Mouse (Mus musculus): ENCODE measurements around the gene Smyd3. TPM values are rescaled to one million over a fixed set of nuclear protein-coding genes. Genes with fewer than 3 reads are reported as not detected.

Gene Smyd3
- polyA plus RNA-seq, 1 experiment from 2014 or later, result 26.3 TPM

DNA sequence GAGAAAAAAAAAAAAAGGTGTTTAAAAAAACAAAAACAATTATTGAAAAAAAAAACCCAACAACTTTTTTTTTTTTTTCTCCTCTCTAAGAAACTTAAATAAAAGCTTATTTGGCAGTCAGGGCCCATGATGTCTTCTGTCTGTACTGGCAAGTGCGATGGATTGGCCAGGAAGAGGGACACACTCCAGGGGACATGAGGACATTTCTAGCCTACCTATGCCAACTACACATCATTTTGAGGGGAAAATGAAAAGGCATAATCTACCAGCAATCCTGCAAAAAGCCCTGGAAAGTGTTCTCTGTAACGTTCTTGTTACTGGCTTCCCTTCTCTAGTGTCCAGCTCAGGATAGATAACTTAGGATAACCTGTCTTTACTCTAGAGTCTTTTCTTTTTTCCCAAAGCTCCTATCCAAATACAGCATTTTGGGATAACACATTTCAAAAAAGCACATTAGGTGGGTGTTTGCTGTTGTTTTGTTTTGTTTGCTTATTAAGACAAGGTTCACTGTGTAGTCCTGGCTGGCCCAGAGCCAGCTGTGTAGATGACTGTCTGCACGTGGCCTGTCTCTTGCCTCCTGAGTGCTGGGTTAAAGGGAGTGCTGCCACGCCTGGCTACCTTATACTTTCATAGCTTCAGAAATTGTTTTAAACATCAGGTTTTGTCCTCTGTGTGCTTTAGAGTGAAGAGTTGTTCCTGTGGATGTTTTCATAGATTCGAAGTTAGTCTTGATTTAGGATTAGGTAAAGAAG lies 35.5 kb upstream of the Smyd3 start:
- ATAC-seq (replicated peaks; ENCODE audit: insufficient number of reproducible peaks, low FRiP score, low TSS enrichment, low read depth) (no peak), DNase-seq (ENCODE audit: low spot score) (no peak)
- Histone ChIP-seq H3K4me1 (ENCODE audit: control insufficient read depth, insufficient read depth, low read length) (no peaks in the 10 kb centered on the region), H3K36me3 (replicated peaks; ENCODE audit: control insufficient read depth, insufficient read depth, low read depth, low read length) (no peaks in the 10 kb centered on the region), H3K4me3 (ENCODE audit: low read depth, low read length) (no peak overlapping the region), H3K9me3 (replicated peaks; ENCODE audit: control insufficient read depth, low read length) (no peaks in the 10 kb centered on the region), H3K9ac (replicated peaks; ENCODE audit: low read length) (no peak overlapping the region), H3K27me3 (ENCODE audit: control insufficient read depth, insufficient read depth, low read length) (no peaks in the 10 kb centered on the region), H3K4me2 (ENCODE audit: low read depth, low read length) (no peak overlapping the region), H3K27ac (replicated peaks; ENCODE audit: low read depth, low read length) (no peak overlapping the region)
- WGBS, result 82% methylated on average over 5 of the region's 5 CpGs

DNA sequence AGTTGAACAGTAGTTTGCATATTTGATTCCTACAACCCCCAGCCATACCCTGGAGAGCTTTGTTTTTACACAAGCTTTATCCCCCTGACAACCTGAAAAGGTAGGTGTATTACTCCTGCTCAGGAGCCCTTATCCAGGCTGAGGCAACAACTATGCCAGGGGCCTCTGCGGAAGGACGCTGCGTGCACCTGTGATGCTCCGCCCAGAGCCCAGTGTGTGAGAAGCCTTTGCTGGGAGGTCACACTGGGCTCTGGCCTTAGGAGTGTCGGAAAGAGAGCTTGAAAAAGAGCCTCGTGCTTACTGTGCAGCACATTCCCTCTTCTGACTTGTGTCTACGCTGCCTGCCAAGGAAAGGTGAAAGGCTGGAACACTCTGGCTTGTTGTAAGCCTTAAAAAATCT lies 34.9 kb upstream of the Smyd3 start:
- WGBS, result 49% methylated on average over 7 of the region's 7 CpGs
- DNase-seq (ENCODE audit: low spot score), result no peak
- ATAC-seq (replicated peaks; ENCODE audit: insufficient number of reproducible peaks, low FRiP score, low TSS enrichment, low read depth), result no peak
- H3K4me3 ChIP-seq (ENCODE audit: low read depth, low read length), result no peak overlapping the region
- no peaks in the 10 kb centered on the region for H3K4me1 ChIP-seq (ENCODE audit: control insufficient read depth, insufficient read depth, low read length)
- H3K36me3 ChIP-seq (replicated peaks; ENCODE audit: control insufficient read depth, insufficient read depth, low read depth, low read length), result no peaks in the 10 kb centered on the region
- H3K4me2 ChIP-seq (ENCODE audit: low read depth, low read length), result no peak overlapping the region
- H3K27ac ChIP-seq (replicated peaks; ENCODE audit: low read depth, low read length), result no peak overlapping the region
- H3K27me3 ChIP-seq (ENCODE audit: control insufficient read depth, insufficient read depth, low read length), result no peaks in the 10 kb centered on the region
- H3K9ac ChIP-seq (replicated peaks; ENCODE audit: low read length), result no peak overlapping the region
- no peaks in the 10 kb centered on the region for H3K9me3 ChIP-seq (replicated peaks; ENCODE audit: control insufficient read depth, low read length)

DNA sequence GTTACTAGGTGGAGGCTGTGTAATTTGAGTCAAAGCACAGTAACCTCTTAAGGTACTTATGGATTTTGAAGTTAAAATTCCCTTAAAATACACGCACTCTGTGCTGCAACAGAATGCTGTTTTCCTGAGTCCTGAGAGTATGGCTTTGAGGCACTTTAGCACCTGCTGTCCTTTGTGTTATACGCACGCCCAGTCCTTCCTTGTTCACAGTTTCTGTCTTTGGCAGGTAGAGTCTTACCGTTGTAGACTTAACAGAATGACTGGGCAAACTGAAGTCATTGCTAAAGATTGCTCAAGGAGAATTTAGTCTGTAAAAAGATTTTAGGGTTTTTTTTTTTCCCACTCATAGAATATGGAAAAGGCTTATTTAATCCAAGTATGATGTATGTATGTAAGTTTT lies 34.1 kb upstream of the Smyd3 start:
- no peaks in the 10 kb centered on the region for H3K4me1 ChIP-seq (ENCODE audit: control insufficient read depth, insufficient read depth, low read length)
- H3K4me3 ChIP-seq (ENCODE audit: low read depth, low read length), result no peak overlapping the region
- H3K9ac ChIP-seq (replicated peaks; ENCODE audit: low read length), result no peak overlapping the region
- DNase-seq (ENCODE audit: low spot score), result no peak
- no peaks in the 10 kb centered on the region for H3K9me3 ChIP-seq (replicated peaks; ENCODE audit: control insufficient read depth, low read length)
- ATAC-seq (replicated peaks; ENCODE audit: insufficient number of reproducible peaks, low FRiP score, low TSS enrichment, low read depth), result no peak
- 83% methylated on average over 4 of the region's 4 CpGs for WGBS
- H3K27ac ChIP-seq (replicated peaks; ENCODE audit: low read depth, low read length), result no peak overlapping the region
- no peak overlapping the region for H3K4me2 ChIP-seq (ENCODE audit: low read depth, low read length)
- no peaks in the 10 kb centered on the region for H3K36me3 ChIP-seq (replicated peaks; ENCODE audit: control insufficient read depth, insufficient read depth, low read depth, low read length)
- H3K27me3 ChIP-seq (ENCODE audit: control insufficient read depth, insufficient read depth, low read length), result no peaks in the 10 kb centered on the region

DNA sequence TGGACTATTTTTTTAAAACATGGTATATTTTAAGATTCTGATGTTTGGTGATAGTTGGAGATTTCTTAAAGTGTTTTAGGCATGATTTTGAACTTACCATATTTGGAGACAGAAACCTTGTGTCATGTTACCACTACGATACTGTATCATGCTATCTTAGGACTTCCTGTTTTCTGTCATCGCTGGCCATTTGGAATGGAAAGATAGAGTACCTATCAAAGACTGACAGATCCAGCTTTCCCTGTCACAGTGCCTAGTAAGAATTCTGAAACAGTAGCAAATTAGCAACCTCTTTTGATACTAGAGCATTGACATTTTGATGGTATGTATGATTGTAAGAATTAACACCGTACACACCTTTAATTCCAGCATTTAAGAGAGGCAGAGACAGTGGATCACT lies 33.5 kb upstream of the Smyd3 start:
- no peak overlapping the region for H3K9ac ChIP-seq (replicated peaks; ENCODE audit: low read length)

DNA sequence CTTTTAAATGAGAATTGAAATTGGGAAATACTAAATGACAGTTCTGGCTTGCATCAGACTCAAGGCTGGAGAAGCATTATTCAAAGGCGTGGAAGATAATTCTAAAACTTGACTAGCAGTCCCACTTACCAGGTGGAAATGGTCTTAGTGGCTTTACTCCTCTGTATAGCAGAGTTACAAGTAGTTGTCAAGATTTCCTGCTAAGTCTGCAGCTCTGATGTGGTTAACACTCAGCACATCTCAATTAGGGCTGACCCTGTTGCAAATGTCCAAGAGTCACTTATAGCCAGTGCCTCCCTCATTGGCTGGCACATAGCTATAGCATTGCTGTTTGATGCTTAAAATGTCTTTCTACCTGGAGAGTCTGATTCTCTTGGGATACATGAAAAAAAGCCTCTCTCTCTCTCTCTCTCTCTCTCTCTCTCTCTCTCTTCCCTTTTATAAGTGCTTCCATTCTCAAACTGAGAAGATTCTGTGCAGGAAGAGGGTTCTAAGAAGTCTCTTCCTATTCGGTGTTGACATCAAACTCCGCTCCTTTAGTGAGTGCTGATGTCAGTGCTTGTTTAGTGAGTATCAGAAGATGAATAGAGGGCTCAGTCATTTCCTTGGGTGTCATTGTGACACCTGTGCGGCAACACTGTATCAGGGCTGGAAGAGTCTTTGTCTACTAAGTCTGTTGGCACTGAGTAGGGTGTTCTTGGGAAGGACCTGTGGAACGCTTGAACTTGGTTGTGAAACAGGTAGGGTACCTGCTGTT lies 31.3 kb upstream of the Smyd3 start:
- no peak overlapping the region for H3K27ac ChIP-seq (replicated peaks; ENCODE audit: low read depth, low read length)
- DNase-seq (ENCODE audit: low spot score) (no peak), ATAC-seq (replicated peaks; ENCODE audit: insufficient number of reproducible peaks, low FRiP score, low TSS enrichment, low read depth) (no peak)
- no peaks in the 10 kb centered on the region for H3K4me1 ChIP-seq (ENCODE audit: control insufficient read depth, insufficient read depth, low read length)
- no peaks in the 10 kb centered on the region for H3K36me3 ChIP-seq (replicated peaks; ENCODE audit: control insufficient read depth, insufficient read depth, low read depth, low read length)
- H3K9ac ChIP-seq (replicated peaks; ENCODE audit: low read length), result no peak overlapping the region
- no peak overlapping the region for H3K4me3 ChIP-seq (ENCODE audit: low read depth, low read length)
- H3K27me3 ChIP-seq (ENCODE audit: control insufficient read depth, insufficient read depth, low read length), result no peaks in the 10 kb centered on the region
- WGBS, result 88% methylated on average over 5 of the region's 5 CpGs
- no peak overlapping the region for H3K4me2 ChIP-seq (ENCODE audit: low read depth, low read length)
- H3K9me3 ChIP-seq (replicated peaks; ENCODE audit: control insufficient read depth, low read length), result no peaks in the 10 kb centered on the region

More for the DNA sequence above, 33.5 kb upstream of the Smyd3 start:
- DNase-seq (ENCODE audit: low spot score) (no peak), ATAC-seq (replicated peaks; ENCODE audit: insufficient number of reproducible peaks, low FRiP score, low TSS enrichment, low read depth) (no peak)
- Histone ChIP-seq H3K36me3 (replicated peaks; ENCODE audit: control insufficient read depth, insufficient read depth, low read depth, low read length) (no peaks in the 10 kb centered on the region), H3K27me3 (ENCODE audit: control insufficient read depth, insufficient read depth, low read length) (no peaks in the 10 kb centered on the region), H3K4me3 (ENCODE audit: low read depth, low read length) (no peak overlapping the region), H3K4me1 (ENCODE audit: control insufficient read depth, insufficient read depth, low read length) (no peaks in the 10 kb centered on the region), H3K9me3 (replicated peaks; ENCODE audit: control insufficient read depth, low read length) (no peaks in the 10 kb centered on the region), H3K4me2 (ENCODE audit: low read depth, low read length) (no peak overlapping the region), H3K27ac (replicated peaks; ENCODE audit: low read depth, low read length) (no peak overlapping the region)
- 90% methylated on average over 3 of the region's 3 CpGs for WGBS

DNA sequence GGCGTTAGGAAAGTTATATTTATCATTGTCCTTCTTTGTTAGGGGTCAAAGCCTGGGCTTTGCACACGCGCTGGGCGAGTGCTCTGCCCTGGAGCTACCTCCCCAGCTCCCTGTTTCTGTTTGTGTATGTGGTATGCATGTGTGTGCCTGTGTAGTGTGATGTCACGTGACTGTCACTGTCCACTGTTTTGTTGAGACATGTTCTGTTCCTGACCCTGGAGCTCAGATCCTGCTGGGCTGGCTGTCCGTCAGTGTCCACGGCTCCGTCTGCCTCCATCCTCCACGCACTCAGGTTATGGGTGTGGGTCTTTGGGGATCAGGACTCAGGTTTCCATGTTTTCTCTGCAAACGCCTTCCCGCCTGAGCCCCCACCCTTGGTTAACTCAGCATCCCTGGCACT lies 30.4 kb upstream of the Smyd3 start:
- Histone ChIP-seq H3K9ac (replicated peaks; ENCODE audit: low read length) (0 out of 2 replicates have a peak overlapping the region, but pooled peaks have one; percentile 2), H3K4me3 (ENCODE audit: low read depth, low read length) (no peak overlapping the region), H3K27ac (replicated peaks; ENCODE audit: low read depth, low read length) (no peak overlapping the region), H3K4me2 (ENCODE audit: low read depth, low read length) (no peak overlapping the region), H3K36me3 (replicated peaks; ENCODE audit: control insufficient read depth, insufficient read depth, low read depth, low read length) (no peaks in the 10 kb centered on the region), H3K4me1 (ENCODE audit: control insufficient read depth, insufficient read depth, low read length) (no peaks in the 10 kb centered on the region), H3K9me3 (replicated peaks; ENCODE audit: control insufficient read depth, low read length) (no peaks in the 10 kb centered on the region), H3K27me3 (ENCODE audit: control insufficient read depth, insufficient read depth, low read length) (no peaks in the 10 kb centered on the region)
- DNase-seq (ENCODE audit: low spot score) (no peak), ATAC-seq (replicated peaks; ENCODE audit: insufficient number of reproducible peaks, low FRiP score, low TSS enrichment, low read depth) (no peak)
- WGBS, result 64% methylated on average over 11 of the region's 11 CpGs

DNA sequence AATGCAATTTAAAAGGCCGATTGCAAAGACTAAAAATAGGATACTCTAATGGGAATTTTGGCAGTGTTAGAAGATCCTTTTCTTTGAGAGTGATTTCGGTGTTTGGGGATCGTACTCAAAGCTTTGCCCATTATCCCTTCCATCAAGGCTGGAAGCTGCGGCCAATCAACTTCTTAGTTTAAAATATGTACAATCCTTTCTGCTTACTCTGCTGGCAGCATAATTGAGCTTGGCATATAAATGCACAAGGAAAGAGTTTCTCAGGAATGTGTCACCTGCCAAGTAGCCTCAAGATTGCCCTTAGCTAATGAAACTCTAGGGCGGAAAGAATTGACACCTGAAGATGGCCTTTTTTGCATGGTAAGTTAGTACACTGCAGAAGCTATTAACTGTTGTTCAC lies 29.3 kb upstream of the Smyd3 start:
- Histone ChIP-seq H3K27ac (replicated peaks; ENCODE audit: low read depth, low read length) (no peak overlapping the region), H3K9ac (replicated peaks; ENCODE audit: low read length) (peak overlapping the region; percentile 29; the same call in 1 of the 2 replicates), H3K4me2 (ENCODE audit: low read depth, low read length) (peak overlapping the region; percentile 62), H3K36me3 (replicated peaks; ENCODE audit: control insufficient read depth, insufficient read depth, low read depth, low read length) (no peaks in the 10 kb centered on the region), H3K27me3 (ENCODE audit: control insufficient read depth, insufficient read depth, low read length) (no peaks in the 10 kb centered on the region), H3K4me3 (ENCODE audit: low read depth, low read length) (peak overlapping the region; percentile 73), H3K4me1 (ENCODE audit: control insufficient read depth, insufficient read depth, low read length) (no peaks in the 10 kb centered on the region), H3K9me3 (replicated peaks; ENCODE audit: control insufficient read depth, low read length) (no peaks in the 10 kb centered on the region)
- ATAC-seq (replicated peaks; ENCODE audit: insufficient number of reproducible peaks, low FRiP score, low TSS enrichment, low read depth) (no peak), DNase-seq (ENCODE audit: low spot score) (peak; percentile 19)
- WGBS, result 16% methylated on average over 5 of the region's 5 CpGs

DNA sequence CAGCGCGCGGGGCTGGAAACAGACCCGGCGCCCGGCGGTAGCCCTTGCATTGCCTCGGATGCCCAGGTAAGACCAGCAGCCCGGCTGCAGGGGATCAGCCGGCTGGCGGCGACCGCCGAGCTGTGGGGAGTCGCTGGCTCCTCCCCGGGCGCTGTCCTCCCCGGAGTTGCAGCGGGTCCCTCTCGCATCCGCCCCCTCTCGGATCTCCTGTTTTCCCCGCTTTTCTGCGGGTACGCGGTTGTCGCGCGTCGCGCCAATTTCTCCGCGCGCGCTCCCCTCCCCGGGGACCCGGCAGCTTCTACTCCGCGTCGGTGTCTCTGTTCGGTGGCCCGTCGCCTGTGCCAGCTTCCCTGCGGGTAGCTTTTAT lies 28.7 kb upstream of the Smyd3 start:
- H3K27me3 ChIP-seq (ENCODE audit: control insufficient read depth, insufficient read depth, low read length), result no peaks in the 10 kb centered on the region
- no peaks in the 10 kb centered on the region for H3K4me1 ChIP-seq (ENCODE audit: control insufficient read depth, insufficient read depth, low read length)
- H3K9me3 ChIP-seq (replicated peaks; ENCODE audit: control insufficient read depth, low read length), result no peaks in the 10 kb centered on the region
- peak; percentile 90 for ATAC-seq (replicated peaks; ENCODE audit: insufficient number of reproducible peaks, low FRiP score, low TSS enrichment, low read depth)
- no peaks in the 10 kb centered on the region for H3K36me3 ChIP-seq (replicated peaks; ENCODE audit: control insufficient read depth, insufficient read depth, low read depth, low read length)
- peak overlapping the region; percentile 73 for H3K9ac ChIP-seq (replicated peaks; ENCODE audit: low read length)
- H3K4me3 ChIP-seq (ENCODE audit: low read depth, low read length), result peak overlapping the region; percentile 73
- H3K4me2 ChIP-seq (ENCODE audit: low read depth, low read length), result peak overlapping the region; percentile 62
- under 1% methylated on average over 43 of the region's 44 CpGs for WGBS
- H3K27ac ChIP-seq (replicated peaks; ENCODE audit: low read depth, low read length), result peak overlapping the region; percentile 85
- DNase-seq (ENCODE audit: low spot score), result no peak
